Mouse (Mus musculus) kidney, postnatal 0 days (tissue): Measurements from ENCODE around the gene Ptprq. TPM values are rescaled to one million over a fixed set of nuclear protein-coding genes. Genes with fewer than 3 reads are reported as not detected.

Experiments used
- ATAC-seq: fragments of 200-750 bp; cut with Nextera tagmentation; replicated peaks from 2 replicates; pipeline ENCODE4 v1.8.0; 2017; ENCODE audit warnings: low read depth, moderate number of reproducible peaks, moderate TSS enrichment, moderate library complexity; ENCODE audit not compliant: low FRiP score
- DNase-seq: peaks from one replicate; pipeline ENCODE4 v3.0.0-alpha.2; 2016; ENCODE audit warnings: low spot score
- H3K27ac ChIP-seq: fragments of 300-500 bp; sonication (generic); 2 replicates; pipeline ENCODE4 v1.5.1; 2014; ENCODE audit warnings: mild to moderate bottlenecking
- H3K27me3 ChIP-seq: fragments of 300-500 bp; sonication (generic); 2 replicates; pipeline ENCODE4 v1.6.1; 2014; ENCODE audit warnings: low read length, mixed read lengths; ENCODE audit not compliant: insufficient read depth
- H3K36me3 ChIP-seq: fragments of 300-500 bp; sonication (generic); 2 replicates; pipeline ENCODE4 v1.6.1; 2014; ENCODE audit warnings: low read length, mixed read lengths; ENCODE audit not compliant: insufficient read depth
- H3K4me1 ChIP-seq: fragments of 300-500 bp; sonication (generic); replicated peaks from 2 replicates; pipeline ENCODE4 v1.6.1; 2014; ENCODE audit warnings: antibody characterized with exemption, low read length, mixed read lengths; ENCODE audit not compliant: insufficient read depth
- H3K4me2 ChIP-seq: fragments of 300-500 bp; sonication (generic); 2 replicates; pipeline ENCODE4 v1.6.1; 2014; ENCODE audit warnings: mild to moderate bottlenecking, low read length, moderate library complexity, mixed read lengths
- H3K4me3 ChIP-seq: fragments of 300-500 bp; sonication (generic); replicated peaks from 2 replicates; pipeline ENCODE4 v1.5.1; 2014; ENCODE audit warnings: low read depth, low read length
- H3K9ac ChIP-seq: fragments of 300-500 bp; sonication (generic); 2 replicates; pipeline ENCODE4 v1.6.1; 2014; ENCODE audit warnings: low read depth, low read length
- H3K9me3 ChIP-seq: fragments of 300-500 bp; sonication (generic); replicated peaks from 2 replicates; pipeline ENCODE4 v1.6.1; 2016; ENCODE audit warnings: low read length, inconsistent platforms, mixed read lengths
- CTCF ChIP-seq: IDR thresholded peaks from 2 replicates; pipeline ENCODE4 v1.5.1; 2016; ENCODE audit warnings: antibody characterized with exemption, low read depth, mild to moderate bottlenecking, moderate library complexity
- WGBS: fragments of 180-500 bp; shearing (Covaris S2); extraction: QIAGEN DNeasy Blood & Tissue Kit; methylation state at CpG from one replicate; pipeline ENCODE4 v1.1.7; 2014; 5-methylcytosine and 5-hydroxymethylcytosine counted together
- polyA plus RNA-seq: library from polyadenylated mRNA; unstranded; fragments of >200 nt; fragmentation: Nextera tagmentation; extraction: Ambion mirVana; gene quantifications from 2 replicates; pipeline ENCODE4 v1.2.1, GENCODE M21; 2015

Gene Ptprq
- polyA plus RNA-seq, 1 experiment from 2014 or later: 0.09 TPM

- no peak overlapping the region for H3K4me3 ChIP-seq
- no peak overlapping the region for H3K4me2 ChIP-seq
- H3K36me3 ChIP-seq: no peaks in the 10 kb centered on the region
- no peaks in the 10 kb centered on the region for H3K4me1 ChIP-seq
- no peak overlapping the region for H3K9ac ChIP-seq
- no peak for TF ChIP-seq CTCF
- no peak overlapping the region for H3K27ac ChIP-seq
- DNase-seq (no peak), ATAC-seq (no peak)
- no peaks in the 10 kb centered on the region for H3K27me3 ChIP-seq
- H3K9me3 ChIP-seq: no peaks in the 10 kb centered on the region
- WGBS: 86% methylated on average over 6 of the region's 6 CpGs
Measured at GRCm38 (mm10) chr10:107601371-107601770, 118.5 kb downstream of the Ptprq start.

GRCm38 (mm10) chr10:107583360-107583759 lies 136.5 kb downstream of the Ptprq start:
- H3K9ac ChIP-seq: no peak overlapping the region
- no peaks in the 10 kb centered on the region for H3K4me1 ChIP-seq
- WGBS: 68% methylated on average over 5 of the region's 5 CpGs
- H3K36me3 ChIP-seq: no peaks in the 10 kb centered on the region
- no peaks in the 10 kb centered on the region for H3K27me3 ChIP-seq
- ATAC-seq (no peak), DNase-seq (no peak)
- H3K9me3 ChIP-seq: no peaks in the 10 kb centered on the region
- H3K4me3 ChIP-seq: no peak overlapping the region
- H3K4me2 ChIP-seq: no peak overlapping the region
- H3K27ac ChIP-seq: no peak overlapping the region
- TF ChIP-seq CTCF: no peak

- Histone ChIP-seq H3K9me3 (no peaks in the 10 kb centered on the region), H3K36me3 (no peaks in the 10 kb centered on the region), H3K27ac (no peak overlapping the region), H3K4me2 (no peak overlapping the region), H3K4me3 (no peak overlapping the region), H3K9ac (no peak overlapping the region), H3K4me1 (no peaks in the 10 kb centered on the region), H3K27me3 (no peaks in the 10 kb centered on the region)
- WGBS: 18% methylated on average over 3 of the region's 3 CpGs
- TF ChIP-seq CTCF: no peak
- DNase-seq (no peak), ATAC-seq (no peak)
Measured at GRCm38 (mm10) chr10:107569044-107569443, 150.8 kb downstream of the Ptprq start.

GRCm38 (mm10) chr10:107568261-107568660 lies 151.6 kb downstream of the Ptprq start:
- no peak for DNase-seq
- Histone ChIP-seq H3K36me3 (no peaks in the 10 kb centered on the region), H3K27ac (no peak overlapping the region), H3K4me1 (no peaks in the 10 kb centered on the region), H3K27me3 (no peaks in the 10 kb centered on the region), H3K9me3 (no peaks in the 10 kb centered on the region), H3K4me3 (no peak overlapping the region), H3K4me2 (no peak overlapping the region), H3K9ac (no peak overlapping the region)
- no peak for ATAC-seq
- 59% methylated on average over 4 of the region's 4 CpGs for WGBS
- no peak for TF ChIP-seq CTCF

- Histone ChIP-seq H3K4me1 (no peaks in the 10 kb centered on the region), H3K9ac (no peak overlapping the region), H3K4me3 (no peak overlapping the region), H3K27ac (no peak overlapping the region), H3K36me3 (no peaks in the 10 kb centered on the region), H3K4me2 (peak overlapping the region; percentile 30), H3K27me3 (no peaks in the 10 kb centered on the region), H3K9me3 (no peaks in the 10 kb centered on the region)
- no peak for TF ChIP-seq CTCF
- 12% methylated on average over 13 of the region's 13 CpGs for WGBS
- ATAC-seq (peak; percentile 61), DNase-seq (peak; percentile 21)
Measured at GRCm38 (mm10) chr10:107562875-107563274, 157.0 kb downstream of the Ptprq start.

GRCm38 (mm10) chr10:107560881-107561280 lies 159.0 kb downstream of the Ptprq start:
- TF ChIP-seq CTCF: no peak
- H3K27ac ChIP-seq: no peak overlapping the region
- no peak for ATAC-seq
- no peaks in the 10 kb centered on the region for H3K4me1 ChIP-seq
- no peaks in the 10 kb centered on the region for H3K36me3 ChIP-seq
- no peak overlapping the region for H3K9ac ChIP-seq
- H3K27me3 ChIP-seq: no peaks in the 10 kb centered on the region
- H3K4me3 ChIP-seq: no peak overlapping the region
- no peak overlapping the region for H3K4me2 ChIP-seq
- no peaks in the 10 kb centered on the region for H3K9me3 ChIP-seq
- no peak for DNase-seq

GRCm38 (mm10) chr10:107543026-107543425 lies 176.8 kb downstream of the Ptprq start:
- no peaks in the 10 kb centered on the region for H3K36me3 ChIP-seq
- H3K9ac ChIP-seq: no peak overlapping the region
- DNase-seq (no peak), ATAC-seq (no peak)
- H3K9me3 ChIP-seq: no peaks in the 10 kb centered on the region
- H3K4me3 ChIP-seq: no peak overlapping the region
- H3K27ac ChIP-seq: no peak overlapping the region
- no peak for TF ChIP-seq CTCF
- 14% methylated on average over 1 of the region's 1 CpGs for WGBS
- H3K4me2 ChIP-seq: no peak overlapping the region
- H3K27me3 ChIP-seq: no peaks in the 10 kb centered on the region
- no peaks in the 10 kb centered on the region for H3K4me1 ChIP-seq
